Mouse (Mus musculus) hindbrain, embryonic 15.5 days (tissue): ENCODE data around the gene Fam189a1. TPM values are rescaled to one million over a fixed set of nuclear protein-coding genes. Genes with fewer than 3 reads are reported as not detected.
A peak's percentile ranks its signal among the peaks of the same experiment; 100 is the strongest.

Source experiments
- ATAC-seq: fragments of 200-750 bp; cut with Nextera tagmentation; 2 replicates; pipeline ENCODE4 v1.8.0; 2017; ENCODE audit warnings: low read depth, moderate number of reproducible peaks, moderate TSS enrichment; ENCODE audit not compliant: low FRiP score
- H3K27ac ChIP-seq: fragments of 300-500 bp; sonication (generic); replicated peaks from 2 replicates; pipeline ENCODE4 v1.5.1; 2015; ENCODE audit warnings: mild to moderate bottlenecking, inconsistent platforms
- H3K27me3 ChIP-seq: fragments of 300-500 bp; sonication (generic); 2 replicates; pipeline ENCODE4 v1.6.1; 2015; ENCODE audit warnings: control low read depth, inconsistent platforms
- H3K36me3 ChIP-seq: fragments of 300-500 bp; sonication (generic); 2 replicates; pipeline ENCODE4 v1.6.1; 2015; ENCODE audit warnings: control low read depth, inconsistent platforms
- H3K4me1 ChIP-seq: fragments of 300-500 bp; sonication (generic); replicated peaks from 2 replicates; pipeline ENCODE4 v1.6.1; 2015; ENCODE audit warnings: control low read depth, inconsistent platforms
- H3K4me2 ChIP-seq: fragments of 300-500 bp; sonication (generic); 2 replicates; pipeline ENCODE4 v1.6.1; 2015; ENCODE audit warnings: moderate library complexity, mild to moderate bottlenecking, inconsistent platforms
- H3K4me3 ChIP-seq: fragments of 300-500 bp; sonication (generic); 2 replicates; pipeline ENCODE4 v1.5.1; 2015; ENCODE audit warnings: mild to moderate bottlenecking, inconsistent platforms
- H3K9ac ChIP-seq: fragments of 300-500 bp; sonication (generic); 2 replicates; pipeline ENCODE4 v1.6.1; 2015; ENCODE audit warnings: inconsistent platforms
- H3K9me3 ChIP-seq: fragments of 300-500 bp; sonication (generic); 2 replicates; pipeline ENCODE4 v1.6.1; 2016; ENCODE audit warnings: control low read depth, inconsistent platforms
- WGBS: fragments of 180-500 bp; shearing (Covaris S2); methylation state at CpG from one replicate; pipeline ENCODE4 v1.1.7; 2015; 5-methylcytosine and 5-hydroxymethylcytosine counted together
- microRNA-seq: library from miRNA; unstranded; fragments of <30 nt; microRNA quantifications from one replicate; pipeline ENCODE4, GENCODE M21; 2016
- polyA plus RNA-seq: library from polyadenylated mRNA; unstranded; fragments of >200 nt; fragmentation: Nextera tagmentation; extraction: Ambion mirVana; gene quantifications from 2 replicates; pipeline ENCODE4 v1.2.1, GENCODE M21; 2015

The Fam189a1 gene
- polyA plus RNA-seq, 1 experiment from 2014 or later: 17.1 TPM

DNA sequence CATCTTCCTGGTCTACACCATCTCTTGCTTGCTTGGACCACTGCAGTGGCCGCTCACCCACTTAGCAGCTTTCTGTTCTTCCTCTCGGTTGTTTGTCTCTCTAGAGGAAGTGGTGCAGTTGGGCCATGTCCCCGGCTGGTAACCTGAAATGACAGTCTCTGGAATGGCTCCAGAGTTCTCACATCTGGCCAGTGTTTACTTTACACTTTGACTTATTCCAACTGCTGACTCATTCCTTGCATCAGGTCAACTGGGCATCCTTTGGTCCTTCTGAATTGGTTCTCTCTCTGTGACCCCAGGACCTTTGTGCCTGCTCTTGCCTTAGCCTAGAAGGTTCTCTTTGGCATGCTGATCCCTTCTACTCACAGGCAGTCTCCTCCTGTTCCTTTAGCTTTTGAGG, 427.6 kb downstream of the Fam189a1 start:
- Histone ChIP-seq H3K4me2 (no peak overlapping the region), H3K27me3 (no peaks in the 10 kb centered on the region), H3K36me3 (no peaks in the 10 kb centered on the region), H3K4me1 (peaks cover 38% of the 10 kb centered on the region), H3K9ac (no peak overlapping the region), H3K27ac (peak overlapping the region; percentile 42; the same call in 1 of the 2 replicates), H3K9me3 (no peaks in the 10 kb centered on the region), H3K4me3 (no peak overlapping the region)
- WGBS: 83% methylated on average over 3 of the region's 3 CpGs
- ATAC-seq: no peak

- ATAC-seq: peak; percentile 78
- no peak overlapping the region for H3K4me3 ChIP-seq
- H3K9me3 ChIP-seq: no peaks in the 10 kb centered on the region
- H3K4me2 ChIP-seq: no peak overlapping the region
- WGBS: 42% methylated on average over 5 of the region's 5 CpGs
- H3K27ac ChIP-seq: peak overlapping the region; percentile 43; the same call in 1 of the 2 replicates
- no peak overlapping the region for H3K9ac ChIP-seq
- no peaks in the 10 kb centered on the region for H3K36me3 ChIP-seq
- no peaks in the 10 kb centered on the region for H3K27me3 ChIP-seq
- peaks cover 38% of the 10 kb centered on the region for H3K4me1 ChIP-seq
These were observed 428.2 kb downstream of the Fam189a1 start for GRCm38 (mm10) chr7:64728181-64728591.

GRCm38 (mm10) chr7:64725967-64726695, 430.2 kb downstream of the Fam189a1 start:
- peak; percentile 55; the same call in 1 of the 2 replicates for ATAC-seq
- WGBS: 52% methylated on average over 6 of the region's 6 CpGs

GRCm38 (mm10) chr7:64724409-64724808, 432.0 kb downstream of the Fam189a1 start:
- Histone ChIP-seq H3K9ac (no peak overlapping the region), H3K4me2 (no peak overlapping the region), H3K27me3 (no peaks in the 10 kb centered on the region), H3K27ac (no peak overlapping the region), H3K36me3 (no peaks in the 10 kb centered on the region), H3K4me3 (no peak overlapping the region), H3K9me3 (no peaks in the 10 kb centered on the region), H3K4me1 (peaks cover 30% of the 10 kb centered on the region)
- no peak for ATAC-seq
- WGBS: 92% methylated on average over 1 of the region's 1 CpGs

More at GRCm38 (mm10) chr7:64725967-64726695, 430.2 kb downstream of the Fam189a1 start:
- Histone ChIP-seq H3K36me3 (no peaks in the 10 kb centered on the region), H3K27me3 (no peaks in the 10 kb centered on the region), H3K9me3 (no peaks in the 10 kb centered on the region), H3K4me3 (no peak overlapping the region), H3K4me2 (no peak overlapping the region), H3K9ac (no peak overlapping the region), H3K27ac (peak overlapping the region; percentile 75), H3K4me1 (peaks cover 38% of the 10 kb centered on the region)

- Histone ChIP-seq H3K9ac (no peak overlapping the region), H3K27me3 (no peaks in the 10 kb centered on the region), H3K36me3 (no peaks in the 10 kb centered on the region), H3K9me3 (no peaks in the 10 kb centered on the region), H3K27ac (no peak overlapping the region), H3K4me3 (no peak overlapping the region), H3K4me2 (no peak overlapping the region), H3K4me1 (peaks cover 21% of the 10 kb centered on the region)
- ATAC-seq: no peak
- WGBS: 89% methylated on average over 3 of the region's 3 CpGs
These were observed 433.1 kb downstream of the Fam189a1 start for GRCm38 (mm10) chr7:64723313-64723712.

DNA sequence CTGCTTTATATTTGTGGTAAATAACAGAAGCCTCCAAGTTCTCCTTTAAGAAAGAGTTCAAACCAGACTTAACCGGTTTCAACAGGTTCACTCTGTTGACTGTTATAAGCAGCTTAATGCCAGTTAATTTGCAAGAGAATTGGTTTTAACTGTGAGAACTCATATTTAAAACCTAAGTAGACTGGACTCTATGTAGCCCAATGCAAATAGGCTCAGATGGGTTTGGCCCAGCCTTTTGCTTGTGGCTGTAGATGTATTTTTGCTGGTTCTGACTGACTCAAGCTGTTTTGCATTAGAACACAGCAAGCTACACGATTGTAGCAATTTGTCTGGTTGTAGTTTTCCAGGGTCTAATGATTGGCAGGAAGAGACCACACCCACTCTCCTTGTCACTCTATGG, 440.1 kb downstream of the Fam189a1 start:
- H3K4me1 ChIP-seq: no peaks in the 10 kb centered on the region
- no peak overlapping the region for H3K4me3 ChIP-seq
- H3K27me3 ChIP-seq: no peaks in the 10 kb centered on the region
- 77% methylated on average over 2 of the region's 2 CpGs for WGBS
- no peaks in the 10 kb centered on the region for H3K9me3 ChIP-seq
- no peak overlapping the region for H3K9ac ChIP-seq
- no peak overlapping the region for H3K27ac ChIP-seq
- no peak overlapping the region for H3K4me2 ChIP-seq
- no peak for ATAC-seq
- H3K36me3 ChIP-seq: peaks cover 6% of the 10 kb centered on the region; the same call in 1 of the 2 replicates

GRCm38 (mm10) chr7:64709520-64710262, 446.7 kb downstream of the Fam189a1 start:
- H3K4me3 ChIP-seq: no peak overlapping the region
- no peak overlapping the region for H3K9ac ChIP-seq
- H3K4me1 ChIP-seq: no peaks in the 10 kb centered on the region
- H3K27me3 ChIP-seq: no peaks in the 10 kb centered on the region
- ATAC-seq: 0 out of 2 replicates have a peak, but pooled peaks have one; percentile 50
- no peak overlapping the region for H3K4me2 ChIP-seq
- no peaks in the 10 kb centered on the region for H3K9me3 ChIP-seq
- no peak overlapping the region for H3K27ac ChIP-seq
- H3K36me3 ChIP-seq: 0 out of 2 replicates have a peak, but pooled peaks cover 3% of the 10 kb centered on the region
- WGBS: 84% methylated on average over 13 of the region's 13 CpGs

DNA sequence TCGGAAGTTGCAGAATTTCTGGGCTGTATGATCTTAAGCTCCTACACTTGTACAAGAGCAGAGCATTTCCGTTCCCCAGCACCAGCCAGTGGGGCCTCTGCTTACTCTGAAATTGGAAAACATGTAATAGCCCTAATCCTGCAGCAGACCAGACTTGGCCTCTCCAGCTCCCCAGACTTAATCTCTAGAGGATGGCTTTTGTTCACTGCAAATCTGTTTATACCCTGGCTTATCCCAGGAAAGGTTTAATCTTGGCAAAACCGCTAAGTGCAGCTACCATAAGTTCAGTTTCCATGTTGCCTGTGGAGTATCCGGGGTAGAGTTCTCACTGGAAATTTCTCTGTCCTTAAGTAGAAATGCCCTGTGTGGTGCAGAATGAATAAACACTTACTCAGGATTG, 448.2 kb downstream of the Fam189a1 start:
- H3K9me3 ChIP-seq: no peaks in the 10 kb centered on the region
- no peak overlapping the region for H3K4me2 ChIP-seq
- H3K4me3 ChIP-seq: no peak overlapping the region
- no peaks in the 10 kb centered on the region for H3K4me1 ChIP-seq
- H3K9ac ChIP-seq: no peak overlapping the region
- no peak for ATAC-seq
- H3K27ac ChIP-seq: no peak overlapping the region
- 85% methylated on average over 4 of the region's 4 CpGs for WGBS
- H3K36me3 ChIP-seq: no peaks in the 10 kb centered on the region
- H3K27me3 ChIP-seq: no peaks in the 10 kb centered on the region

Small RNA genes within 50 kb of the gene (microRNA-seq; reads per million reads assigned to microRNA genes)
- not detected for gene Gm25249
